Mouse (Mus musculus) ZHBTc4 (cell line): ENCODE measurements around the gene Fam169b.

Source experiments
- DNase-seq: peaks from one replicate; pipeline ENCODE4 v3.0.0-alpha.2; 2011; ENCODE audit warnings: low read depth, low spot score

The Fam169b gene

DNA sequence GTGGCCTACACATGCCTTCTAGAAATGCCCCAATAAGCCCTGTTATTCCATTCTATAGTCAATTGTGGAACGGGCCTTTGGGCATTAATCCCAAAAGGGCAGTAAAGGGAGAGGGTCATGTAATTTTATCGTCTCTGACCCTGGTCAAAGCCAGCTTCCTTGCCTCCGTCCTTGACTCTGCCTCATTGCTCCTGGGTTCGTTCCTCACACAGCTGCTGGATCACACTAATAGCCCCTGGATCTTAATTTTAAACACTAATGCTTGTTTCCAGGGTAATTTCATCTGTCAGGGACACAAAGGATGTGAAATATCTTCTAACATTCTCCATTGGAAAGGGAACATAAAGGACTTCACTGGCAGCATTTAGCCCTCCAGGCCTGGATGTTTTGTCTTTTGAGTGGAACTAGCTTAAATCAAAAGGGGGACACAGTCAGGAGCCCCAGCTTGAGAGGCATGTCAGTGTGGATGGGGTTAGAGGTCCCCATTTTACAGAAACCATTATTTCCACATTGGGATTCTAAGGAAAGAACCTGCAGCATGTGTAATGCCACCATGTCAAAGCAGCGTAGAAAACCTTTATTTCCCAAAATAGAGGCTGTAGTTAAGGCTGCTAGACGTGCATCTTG is 122.2 kb downstream of the Fam169b start:
- no peak for DNase-seq

DNA sequence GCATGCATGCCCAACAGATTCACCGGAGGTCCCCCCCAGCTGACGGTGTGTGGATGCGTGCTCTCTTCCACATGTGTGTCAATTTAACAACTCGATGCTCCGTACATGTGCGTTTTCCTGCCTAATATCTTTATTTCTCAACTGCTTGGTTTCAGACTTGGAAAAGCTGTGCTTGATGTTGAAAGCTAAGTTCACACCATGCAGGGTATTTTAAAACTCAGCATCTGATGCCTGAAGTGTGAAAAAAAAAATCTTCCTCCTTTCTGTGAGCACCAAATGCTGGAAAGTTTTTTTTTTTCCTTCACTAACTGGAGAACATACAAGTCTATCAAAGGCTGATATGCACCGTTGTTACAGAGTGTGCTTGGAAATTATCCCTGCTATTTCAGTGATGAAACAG is 126.9 kb downstream of the Fam169b start:
- no peak for DNase-seq

DNA sequence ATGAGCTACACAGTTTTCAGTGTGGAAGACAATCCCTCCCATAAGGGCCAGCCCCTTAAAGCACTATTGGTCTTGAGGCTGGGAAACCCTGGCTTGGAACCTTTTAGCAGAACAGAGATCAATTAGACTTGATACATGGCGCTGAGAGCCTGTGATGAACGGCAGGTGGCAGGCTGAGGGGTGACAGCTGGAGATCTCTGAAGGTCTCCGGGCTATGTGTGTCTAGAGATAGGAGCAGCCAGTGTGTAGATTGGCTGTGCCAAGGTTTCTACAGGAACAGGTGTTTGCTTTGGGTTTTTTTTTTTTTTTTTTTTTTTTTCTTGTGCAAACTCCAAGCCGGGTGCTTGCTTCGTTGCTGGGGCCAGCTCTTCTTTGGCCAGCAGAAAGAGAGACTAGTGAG is 135.0 kb downstream of the Fam169b start:
- DNase-seq, result no peak
